Mouse (Mus musculus): ENCODE data around the gene Nup43. TPM values are rescaled to one million over a fixed set of nuclear protein-coding genes. Genes with fewer than 3 reads are reported as not detected.
"Not testable (repeated sequence)": the region's sequence is repeated elsewhere in the genome, so short reads cannot be mapped to it uniquely, and the experiment has no call there.

Nup43 gene
- 28.7 and 32.3 TPM in 2 replicates for polyA plus RNA-seq (2014; fragmentation: Nextera tagmentation; extraction: Ambion mirVana)

DNA sequence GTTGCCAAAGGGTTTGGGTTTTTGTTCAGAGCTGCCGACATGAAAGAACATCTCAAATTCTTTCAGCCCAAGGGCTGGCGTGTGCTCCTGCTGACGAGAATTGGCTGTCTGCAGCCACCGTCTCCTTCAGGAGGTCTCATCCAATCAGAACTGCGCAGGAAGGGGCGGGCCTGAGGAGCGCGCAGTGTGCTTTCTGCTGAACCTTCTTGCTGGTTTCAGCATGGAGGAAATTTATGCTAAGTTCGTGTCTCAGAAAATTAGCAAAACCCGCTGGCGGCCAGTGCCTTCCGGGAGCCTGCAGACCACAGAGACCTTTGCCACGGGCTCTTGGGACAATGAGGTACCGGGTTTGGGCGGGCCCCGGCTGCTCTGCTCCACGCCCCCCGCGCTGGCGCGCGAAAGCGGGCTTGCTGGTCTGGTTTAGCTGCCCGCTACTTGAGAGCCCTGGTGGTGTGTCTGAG, at the start of gene Nup43:
Gene Nup43 (plus strand): TSS at position 162 of the 461 bp plus-strand sequence.
- peak within 1 kb of the TSS; percentile 77 for H3K9ac ChIP-seq
- peak within 1 kb of the TSS; percentile 84 for H3K4me3 ChIP-seq (replicated peaks; ENCODE audit: low read length)
- H3K9me3 ChIP-seq (ENCODE audit: control insufficient read depth, low read length), result no peaks in the 10 kb centered on the region
- peak within 1 kb of the TSS; percentile 70; the same call in 1 of the 2 replicates for H3K27ac ChIP-seq
- peak within 1 kb of the TSS; percentile 73 for H3K4me2 ChIP-seq (replicated peaks)
- peaks cover 22% of the 10 kb centered on the region for H3K36me3 ChIP-seq (replicated peaks; ENCODE audit: control insufficient read depth, insufficient read depth)
- ATAC-seq (ENCODE audit: low FRiP score) (peak; percentile 89), DNase-seq (ENCODE audit: low spot score) (peak; percentile 95)
- WGBS, result under 1% methylated on average over 24 of the region's 24 CpGs
- H3K27me3 ChIP-seq (ENCODE audit: control insufficient read depth, insufficient read depth, low read length), result no peaks in the 10 kb centered on the region
- H3K4me1 ChIP-seq (replicated peaks; ENCODE audit: control insufficient read depth, insufficient read depth, low read length), result peaks cover 12% of the 10 kb centered on the region

DNA sequence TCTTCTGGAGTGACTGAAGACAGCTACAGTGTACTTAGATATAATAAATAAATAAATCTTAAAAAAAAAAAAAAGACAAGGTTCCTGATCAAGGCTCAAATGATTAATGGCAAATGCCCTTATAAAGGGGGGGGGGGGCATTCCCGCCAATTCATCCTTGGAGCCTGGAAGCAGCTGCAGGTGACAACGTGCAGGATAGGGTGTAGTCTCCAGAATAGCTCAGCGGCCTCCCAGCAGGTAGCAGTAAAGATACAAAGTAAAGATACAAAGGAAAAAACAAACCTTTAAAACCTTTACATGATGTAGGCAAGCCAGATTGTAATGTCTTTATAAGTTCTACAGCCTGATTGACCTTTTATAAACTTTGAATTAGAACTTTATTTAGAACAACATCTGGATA, 49.7 kb upstream of the Nup43 start:
- not testable (repeated sequence) for H3K27ac ChIP-seq; H3K9me3 ChIP-seq (ENCODE audit: control insufficient read depth, low read length); DNase-seq (ENCODE audit: low spot score); ATAC-seq (ENCODE audit: low FRiP score); H3K4me2 ChIP-seq (replicated peaks); H3K27me3 ChIP-seq (ENCODE audit: control insufficient read depth, insufficient read depth, low read length); H3K4me3 ChIP-seq (replicated peaks; ENCODE audit: low read length); H3K4me1 ChIP-seq (replicated peaks; ENCODE audit: control insufficient read depth, insufficient read depth, low read length); H3K9ac ChIP-seq
- WGBS, result 29% methylated on average over 3 of the region's 3 CpGs
- peaks cover 17% of the 10 kb centered on the region for H3K36me3 ChIP-seq (replicated peaks; ENCODE audit: control insufficient read depth, insufficient read depth)

- DNase-seq (ENCODE audit: low spot score), result no peak
- no peaks in the 10 kb centered on the region for H3K4me1 ChIP-seq (replicated peaks; ENCODE audit: control insufficient read depth, insufficient read depth, low read length)
- no peak overlapping the region for H3K9ac ChIP-seq
- WGBS, result 94% methylated on average over 4 of the region's 5 CpGs
- H3K4me2 ChIP-seq (replicated peaks), result no peak overlapping the region
- H3K36me3 ChIP-seq (replicated peaks; ENCODE audit: control insufficient read depth, insufficient read depth), result peaks cover 32% of the 10 kb centered on the region
- H3K27ac ChIP-seq, result no peak overlapping the region
- no peaks in the 10 kb centered on the region for H3K27me3 ChIP-seq (ENCODE audit: control insufficient read depth, insufficient read depth, low read length)
- ATAC-seq (ENCODE audit: low FRiP score), result peak; percentile 62; the same call in 1 of the 2 replicates
- peaks cover 2% of the 10 kb centered on the region for H3K9me3 ChIP-seq (ENCODE audit: control insufficient read depth, low read length)
- H3K4me3 ChIP-seq (replicated peaks; ENCODE audit: low read length), result no peak overlapping the region
Observed at GRCm38 (mm10) chr10:7619821-7620241, 47.5 kb upstream of the Nup43 start.

DNA sequence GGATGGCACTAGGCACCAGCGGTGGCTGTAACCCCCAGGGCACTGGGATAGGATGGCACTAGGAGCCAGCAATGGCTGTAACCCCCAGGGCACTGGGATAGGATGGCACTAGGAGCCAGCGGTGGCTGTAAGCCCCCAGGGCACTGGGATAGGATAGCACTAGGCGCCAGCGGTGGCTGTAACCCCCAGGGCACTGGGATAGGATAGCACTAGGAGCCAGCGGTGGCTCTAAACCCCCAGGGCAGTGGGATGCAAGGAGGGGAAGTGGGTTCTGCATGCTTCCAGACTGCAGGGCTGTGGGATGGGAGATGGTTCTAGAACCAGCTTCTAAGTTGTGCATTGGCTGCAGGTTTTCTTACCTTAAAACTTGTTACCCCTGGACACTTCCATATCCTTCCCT, 46.6 kb upstream of the Nup43 start:
- H3K4me1 ChIP-seq (replicated peaks; ENCODE audit: control insufficient read depth, insufficient read depth, low read length), result no peaks in the 10 kb centered on the region
- no peaks in the 10 kb centered on the region for H3K9me3 ChIP-seq (ENCODE audit: control insufficient read depth, low read length)
- ATAC-seq (ENCODE audit: low FRiP score) (no peak), DNase-seq (ENCODE audit: low spot score) (no peak)
- no peak overlapping the region for H3K4me2 ChIP-seq (replicated peaks)
- no peaks in the 10 kb centered on the region for H3K27me3 ChIP-seq (ENCODE audit: control insufficient read depth, insufficient read depth, low read length)
- H3K4me3 ChIP-seq (replicated peaks; ENCODE audit: low read length), result no peak overlapping the region
- peaks cover 30% of the 10 kb centered on the region for H3K36me3 ChIP-seq (replicated peaks; ENCODE audit: control insufficient read depth, insufficient read depth)
- 79% methylated on average over 5 of the region's 5 CpGs for WGBS
- H3K9ac ChIP-seq, result no peak overlapping the region
- H3K27ac ChIP-seq, result no peak overlapping the region

DNA sequence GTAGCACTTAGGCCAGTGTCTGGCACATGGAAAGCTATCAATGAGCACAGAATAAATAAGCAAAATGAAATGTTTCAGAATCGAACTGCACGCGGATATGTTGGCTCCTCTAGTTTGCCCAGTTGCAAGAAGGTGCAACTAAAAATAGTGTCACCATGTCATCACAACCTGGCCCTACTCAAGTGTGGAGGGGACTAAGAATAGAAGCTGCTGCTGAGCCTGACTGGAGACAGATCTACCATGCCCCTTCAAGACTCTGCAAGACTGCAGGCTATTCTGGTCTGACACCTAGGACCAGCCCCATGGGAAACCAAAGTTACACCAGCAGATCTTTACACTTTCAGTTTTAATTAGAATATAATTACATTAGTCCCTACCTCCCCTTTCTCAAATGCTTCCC, 44.9 kb upstream of the Nup43 start:
- no peak for ATAC-seq (ENCODE audit: low FRiP score)
- no peaks in the 10 kb centered on the region for H3K9me3 ChIP-seq (ENCODE audit: control insufficient read depth, low read length)
- 95% methylated on average over 3 of the region's 3 CpGs for WGBS

GRCm38 (mm10) chr10:7623861-7624518, 43.3 kb upstream of the Nup43 start:
- ATAC-seq (ENCODE audit: low FRiP score) (no peak), DNase-seq (ENCODE audit: low spot score) (no peak)
- Histone ChIP-seq H3K4me2 (replicated peaks) (no peak overlapping the region), H3K36me3 (replicated peaks; ENCODE audit: control insufficient read depth, insufficient read depth) (peaks cover 52% of the 10 kb centered on the region), H3K27ac (no peak overlapping the region), H3K9ac (no peak overlapping the region), H3K27me3 (ENCODE audit: control insufficient read depth, insufficient read depth, low read length) (no peaks in the 10 kb centered on the region), H3K9me3 (ENCODE audit: control insufficient read depth, low read length) (no peaks in the 10 kb centered on the region), H3K4me1 (replicated peaks; ENCODE audit: control insufficient read depth, insufficient read depth, low read length) (no peaks in the 10 kb centered on the region), H3K4me3 (replicated peaks; ENCODE audit: low read length) (no peak overlapping the region)
- WGBS, result 98% methylated on average over 3 of the region's 3 CpGs

More for the DNA sequence above, 44.9 kb upstream of the Nup43 start:
- DNase-seq (ENCODE audit: low spot score), result no peak
- H3K4me1 ChIP-seq (replicated peaks; ENCODE audit: control insufficient read depth, insufficient read depth, low read length), result no peaks in the 10 kb centered on the region
- H3K27me3 ChIP-seq (ENCODE audit: control insufficient read depth, insufficient read depth, low read length), result no peaks in the 10 kb centered on the region
- no peak overlapping the region for H3K27ac ChIP-seq
- no peak overlapping the region for H3K4me3 ChIP-seq (replicated peaks; ENCODE audit: low read length)
- no peak overlapping the region for H3K4me2 ChIP-seq (replicated peaks)
- H3K36me3 ChIP-seq (replicated peaks; ENCODE audit: control insufficient read depth, insufficient read depth), result peaks cover 36% of the 10 kb centered on the region
- H3K9ac ChIP-seq, result no peak overlapping the region

DNA sequence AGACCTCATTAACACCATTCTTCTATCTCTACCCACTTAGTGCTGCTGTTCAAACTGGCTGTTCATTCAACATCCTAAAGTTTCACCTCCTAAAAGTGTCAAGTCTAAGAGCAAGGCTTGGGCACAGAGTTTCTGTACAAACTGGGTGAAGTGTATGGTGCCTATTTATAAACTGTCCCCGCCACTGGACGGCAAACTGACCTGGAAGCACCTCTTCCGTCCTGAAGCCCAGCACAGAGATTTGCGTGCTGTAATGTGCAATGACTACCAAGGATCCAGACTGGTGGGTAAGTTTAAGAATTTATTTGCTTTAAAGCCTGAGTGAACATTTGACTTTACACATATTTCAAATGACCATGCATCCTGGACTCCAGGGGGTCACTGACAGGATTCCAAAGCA, 38.2 kb upstream of the Nup43 start:
- ATAC-seq (ENCODE audit: low FRiP score) (no peak), DNase-seq (ENCODE audit: low spot score) (no peak)
- 95% methylated on average over 4 of the region's 4 CpGs for WGBS
- H3K36me3 ChIP-seq (replicated peaks; ENCODE audit: control insufficient read depth, insufficient read depth), result peaks cover 66% of the 10 kb centered on the region
- H3K4me2 ChIP-seq (replicated peaks), result no peak overlapping the region
- H3K9me3 ChIP-seq (ENCODE audit: control insufficient read depth, low read length), result no peaks in the 10 kb centered on the region
- no peaks in the 10 kb centered on the region for H3K4me1 ChIP-seq (replicated peaks; ENCODE audit: control insufficient read depth, insufficient read depth, low read length)
- no peak overlapping the region for H3K9ac ChIP-seq
- H3K4me3 ChIP-seq (replicated peaks; ENCODE audit: low read length), result no peak overlapping the region
- no peak overlapping the region for H3K27ac ChIP-seq
- H3K27me3 ChIP-seq (ENCODE audit: control insufficient read depth, insufficient read depth, low read length), result no peaks in the 10 kb centered on the region

DNA sequence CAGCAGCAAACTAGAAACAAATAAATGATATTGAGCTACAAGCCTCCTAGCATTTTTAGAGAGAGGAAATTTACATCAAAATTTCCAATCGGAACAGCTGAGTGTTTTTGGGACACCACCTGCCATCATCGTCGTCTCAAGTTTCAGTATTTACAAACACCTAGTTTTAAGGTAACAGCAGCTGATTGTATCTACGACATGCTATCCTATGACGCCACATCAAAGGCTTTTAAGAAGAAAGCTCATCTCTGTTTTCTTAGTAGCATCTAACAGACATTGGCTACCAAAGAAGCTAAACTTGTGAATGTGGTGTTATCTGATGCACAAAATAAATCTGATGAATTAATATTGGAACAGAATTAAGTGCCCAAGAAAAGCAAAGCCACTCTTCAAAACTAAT, 37.0 kb upstream of the Nup43 start:
- Histone ChIP-seq H3K4me1 (replicated peaks; ENCODE audit: control insufficient read depth, insufficient read depth, low read length) (no peaks in the 10 kb centered on the region), H3K4me3 (replicated peaks; ENCODE audit: low read length) (no peak overlapping the region), H3K27me3 (ENCODE audit: control insufficient read depth, insufficient read depth, low read length) (no peaks in the 10 kb centered on the region), H3K9ac (no peak overlapping the region), H3K36me3 (replicated peaks; ENCODE audit: control insufficient read depth, insufficient read depth) (peaks cover 60% of the 10 kb centered on the region), H3K4me2 (replicated peaks) (no peak overlapping the region), H3K27ac (no peak overlapping the region), H3K9me3 (ENCODE audit: control insufficient read depth, low read length) (no peaks in the 10 kb centered on the region)
- 94% methylated on average over 5 of the region's 5 CpGs for WGBS
- DNase-seq (ENCODE audit: low spot score), result no peak
- no peak for ATAC-seq (ENCODE audit: low FRiP score)

DNA sequence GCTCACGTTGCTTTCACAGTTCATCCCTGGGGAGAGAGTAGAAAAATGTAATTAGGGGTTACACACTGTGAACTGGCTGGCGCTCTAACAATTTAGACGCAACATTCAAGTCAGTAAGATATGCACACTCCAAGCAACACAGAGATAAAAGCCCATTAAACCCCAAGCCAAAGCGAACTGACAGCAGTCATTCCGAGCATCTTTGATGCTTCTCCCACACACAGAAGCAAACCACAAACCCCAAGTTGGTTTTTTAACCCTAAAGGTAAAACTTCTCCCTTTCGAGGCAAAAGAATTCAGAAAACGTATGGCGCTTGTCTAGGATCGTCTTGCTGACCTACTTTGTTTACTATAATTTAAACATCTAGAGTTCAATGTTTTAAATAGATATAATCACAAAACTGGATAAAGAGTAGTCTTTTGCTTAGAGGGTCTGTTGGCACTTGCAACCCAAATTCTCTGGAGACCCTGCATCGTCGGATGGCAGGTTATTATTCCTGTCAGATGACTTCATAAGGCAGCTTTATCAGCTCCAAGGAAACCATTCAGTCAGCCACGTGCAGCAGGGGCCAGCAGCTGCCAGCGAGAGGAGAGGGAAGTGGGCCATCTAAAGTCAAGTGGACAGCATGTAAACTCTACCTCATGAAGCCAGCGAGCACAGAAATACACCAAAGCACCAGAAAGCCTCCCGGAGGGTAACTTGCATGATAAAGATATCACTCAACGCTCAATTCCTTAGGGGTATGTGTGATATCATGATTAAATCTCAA, 36.2 kb upstream of the Nup43 start:
- no peak for DNase-seq (ENCODE audit: low spot score)
- peaks cover 60% of the 10 kb centered on the region for H3K36me3 ChIP-seq (replicated peaks; ENCODE audit: control insufficient read depth, insufficient read depth)
- no peaks in the 10 kb centered on the region for H3K4me1 ChIP-seq (replicated peaks; ENCODE audit: control insufficient read depth, insufficient read depth, low read length)
- H3K27ac ChIP-seq, result no peak overlapping the region
- H3K27me3 ChIP-seq (ENCODE audit: control insufficient read depth, insufficient read depth, low read length), result no peaks in the 10 kb centered on the region
- no peak for ATAC-seq (ENCODE audit: low FRiP score)
- no peak overlapping the region for H3K4me3 ChIP-seq (replicated peaks; ENCODE audit: low read length)
- no peaks in the 10 kb centered on the region for H3K9me3 ChIP-seq (ENCODE audit: control insufficient read depth, low read length)
- H3K4me2 ChIP-seq (replicated peaks), result no peak overlapping the region
- no peak overlapping the region for H3K9ac ChIP-seq
- 77% methylated on average over 16 of the region's 16 CpGs for WGBS

Measured in hindbrain, embryonic 14.5 days (tissue).